Mouse (Mus musculus) ES-CJ7 (cell line): Measurements from ENCODE around the gene Snx9.

Source experiments
- DNase-seq: peaks from one replicate; pipeline ENCODE4 v3.0.0; 2011; ENCODE audit warnings: low read depth, low spot score

The Snx9 gene

DNA sequence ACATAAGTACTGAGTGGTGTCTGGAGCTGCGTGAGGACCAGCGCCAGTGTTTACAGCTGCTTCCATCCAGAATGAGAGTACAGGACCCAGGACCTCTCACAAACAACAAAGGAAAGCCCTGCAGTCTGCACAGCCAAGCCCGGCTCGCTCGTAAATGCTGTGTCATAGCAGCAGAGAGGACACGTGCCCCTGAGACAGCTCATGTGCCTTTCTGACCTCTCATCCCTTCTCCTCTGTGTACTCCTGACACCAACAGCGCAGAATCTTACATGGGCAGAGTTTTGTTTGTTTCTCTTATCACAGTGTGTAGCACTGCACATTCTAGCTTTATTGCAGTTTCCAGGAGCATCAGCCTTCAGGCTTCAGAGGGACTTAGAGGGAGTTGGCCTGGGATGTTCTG lies 85.6 kb downstream of the Snx9 start:
- DNase-seq = no peak

DNA sequence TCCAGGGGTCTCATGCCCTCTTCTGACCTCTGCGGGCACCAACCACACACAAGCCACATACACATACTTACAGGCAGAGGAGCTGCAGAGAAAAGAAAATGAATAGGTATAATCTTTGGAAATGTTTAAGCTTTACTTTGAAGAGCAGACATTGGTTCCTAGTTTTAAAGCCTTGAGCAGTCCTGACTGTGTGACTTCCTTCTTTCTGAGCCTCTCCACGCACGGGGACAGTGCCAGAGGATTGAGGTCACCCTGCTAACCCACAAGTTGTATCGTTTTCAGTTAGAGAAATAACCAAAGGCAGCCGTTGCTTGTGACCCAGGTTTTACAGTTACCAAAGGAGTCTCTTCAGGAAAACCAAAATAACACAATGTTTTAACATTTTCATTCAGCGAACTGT lies 87.9 kb downstream of the Snx9 start:
- no peak for DNase-seq

DNA sequence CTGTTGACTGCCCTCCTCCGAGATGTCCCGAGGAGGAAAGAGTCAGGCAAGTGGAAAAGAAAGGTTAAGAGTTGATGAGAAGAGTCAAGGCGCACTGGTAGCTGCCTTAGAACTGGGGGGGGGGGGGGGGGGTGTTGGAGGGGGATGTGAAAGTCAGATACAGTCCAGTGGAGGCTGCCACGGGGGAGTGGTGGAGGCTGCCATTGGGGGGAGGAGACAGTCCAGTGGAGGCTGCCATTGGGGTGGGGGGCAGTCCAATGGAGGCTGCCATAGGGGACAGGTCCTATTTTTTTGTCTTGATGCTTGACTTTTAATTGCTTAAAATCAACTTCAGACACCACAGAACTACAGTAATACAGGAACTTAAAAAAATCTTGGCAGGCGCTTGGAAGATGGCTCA lies 91.0 kb downstream of the Snx9 start:
- DNase-seq = no peak

DNA sequence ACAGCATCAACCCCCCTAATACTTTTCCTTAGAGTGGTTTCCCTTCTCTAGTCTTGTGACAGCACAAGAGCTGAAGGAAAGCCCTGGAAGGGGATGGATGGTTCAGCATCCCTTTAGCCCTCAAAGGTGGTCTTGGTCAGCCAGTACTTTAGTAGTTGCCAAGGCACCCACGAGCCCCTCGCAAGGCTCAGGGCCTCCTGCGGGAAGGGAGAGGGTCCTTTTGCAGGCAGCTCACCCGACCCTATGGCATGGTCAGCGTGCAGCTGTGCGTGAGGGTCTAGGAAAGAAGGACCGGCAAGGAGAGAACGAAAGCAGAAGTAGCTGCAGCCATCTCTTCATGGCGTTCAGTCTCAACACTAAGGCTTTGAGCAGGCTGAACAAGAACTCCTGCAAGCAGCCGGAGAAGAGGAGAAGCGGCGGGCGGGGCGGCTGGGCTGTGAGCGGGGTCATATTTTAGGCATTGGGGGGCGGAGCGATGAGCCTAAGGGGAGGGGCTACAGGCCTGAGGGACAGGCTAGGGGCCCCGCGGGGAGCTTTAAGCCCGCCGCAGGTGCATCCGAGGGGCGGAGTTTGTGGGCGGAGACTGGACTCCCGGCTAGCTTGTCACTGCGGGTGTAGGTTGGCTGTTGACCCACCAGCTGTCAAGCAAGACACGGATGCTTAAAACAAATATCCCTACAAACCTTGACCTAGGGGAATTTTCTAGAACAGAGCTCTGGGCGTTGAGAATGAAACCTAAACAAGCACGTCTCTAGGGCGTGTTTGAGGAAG lies 93.6 kb downstream of the Snx9 start:
- DNase-seq = peak; percentile 80

DNA sequence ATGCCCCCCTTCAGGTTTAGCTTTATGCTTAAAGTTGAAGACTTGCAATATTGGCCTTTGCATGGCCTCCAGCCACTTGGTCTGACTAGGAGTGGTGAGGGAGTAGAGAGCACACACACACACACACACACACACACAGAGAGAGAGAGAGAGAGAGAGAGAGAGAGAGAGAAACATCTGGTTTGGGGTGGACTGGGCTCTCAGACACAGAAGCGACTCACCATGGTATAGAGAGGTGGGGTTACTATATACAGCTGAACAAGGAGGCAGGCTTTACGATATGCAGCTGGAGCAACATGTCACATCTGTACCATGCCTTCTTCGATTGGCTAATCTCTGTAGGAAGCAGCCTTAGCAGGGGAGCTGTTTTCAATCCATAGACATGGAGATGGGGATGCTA lies 94.6 kb downstream of the Snx9 start:
- DNase-seq = no peak

DNA sequence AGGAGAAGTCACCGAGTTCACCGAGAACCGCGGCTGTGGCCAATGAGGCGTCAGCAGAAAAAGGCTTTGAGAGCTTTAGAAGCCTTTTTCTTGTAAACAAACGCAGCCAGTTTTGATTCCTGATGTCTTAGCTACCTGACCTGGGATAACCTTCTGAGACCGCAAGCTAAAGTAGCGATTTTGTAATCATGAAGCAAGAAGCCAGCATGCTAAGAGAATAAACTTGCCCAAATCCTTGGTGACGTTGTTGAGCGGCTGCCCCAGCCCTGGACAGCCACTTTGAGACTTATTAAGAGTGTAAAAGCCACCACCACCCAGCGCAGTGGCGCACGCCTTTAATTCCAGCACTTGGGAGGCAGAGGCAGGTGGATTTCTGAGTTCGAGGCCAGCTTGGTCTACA lies 95.1 kb downstream of the Snx9 start:
- DNase-seq = no peak

DNA sequence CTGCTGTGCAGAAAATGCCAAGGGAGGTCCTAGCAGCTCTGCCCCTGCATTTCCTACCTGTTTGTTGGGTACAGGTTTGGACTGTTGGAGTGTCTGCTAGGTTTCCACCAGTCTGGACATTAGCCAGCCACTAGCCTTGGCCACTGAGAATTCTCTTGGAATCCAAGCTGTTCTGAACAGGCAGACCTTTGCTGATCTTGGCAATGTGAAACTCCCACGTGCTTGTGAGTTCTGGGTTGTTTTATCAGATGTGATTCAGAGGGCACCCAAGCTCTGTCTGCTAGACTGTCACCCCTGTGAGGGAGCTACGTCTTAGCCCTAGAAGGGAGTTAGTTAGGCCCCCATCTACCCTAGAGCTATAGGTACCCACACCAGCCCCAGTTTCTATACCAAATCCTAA lies 96.3 kb downstream of the Snx9 start:
- no peak for DNase-seq

DNA sequence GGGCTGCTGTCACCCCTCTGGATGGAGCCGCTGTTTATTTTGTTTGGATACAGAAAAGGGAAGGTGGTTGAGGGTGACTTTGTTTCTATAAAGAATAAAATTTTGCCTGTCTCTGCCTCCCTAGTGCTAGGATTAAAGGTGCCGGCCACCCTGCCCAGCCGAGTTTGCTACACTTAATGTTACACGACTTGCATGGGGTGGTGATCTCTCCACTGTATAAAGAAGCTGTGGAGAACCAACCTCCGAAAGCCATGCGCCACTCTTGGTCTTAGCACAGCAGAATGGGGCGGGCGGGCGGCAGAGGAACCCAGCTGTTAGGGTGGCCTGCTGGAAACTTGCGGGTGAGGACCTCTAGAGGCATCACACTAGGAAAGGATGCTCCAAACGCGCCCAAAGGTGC lies 98.7 kb downstream of the Snx9 start:
- DNase-seq = no peak

DNA sequence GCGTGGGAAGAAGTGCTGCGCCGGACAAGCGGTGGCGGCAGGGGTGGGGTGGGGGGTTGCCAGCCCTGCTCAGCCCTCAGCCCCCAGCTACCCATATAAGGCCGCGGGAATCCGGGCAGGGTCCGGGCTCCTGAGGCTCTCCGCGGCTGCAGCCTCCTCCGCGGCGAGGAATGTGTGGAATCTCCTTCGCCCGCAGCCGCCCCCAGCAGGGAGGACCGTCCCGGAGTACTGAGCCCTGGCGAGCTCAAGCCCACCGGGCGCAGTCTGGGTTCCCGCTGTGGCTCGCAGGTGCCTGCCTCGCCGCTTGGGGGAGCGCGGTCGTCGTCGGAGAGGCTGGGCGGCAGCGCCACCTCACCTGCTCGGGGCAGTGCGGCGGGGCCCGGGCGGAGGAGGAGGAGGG lies 99.7 kb downstream of the Snx9 start:
- DNase-seq = peak; percentile 79

DNA sequence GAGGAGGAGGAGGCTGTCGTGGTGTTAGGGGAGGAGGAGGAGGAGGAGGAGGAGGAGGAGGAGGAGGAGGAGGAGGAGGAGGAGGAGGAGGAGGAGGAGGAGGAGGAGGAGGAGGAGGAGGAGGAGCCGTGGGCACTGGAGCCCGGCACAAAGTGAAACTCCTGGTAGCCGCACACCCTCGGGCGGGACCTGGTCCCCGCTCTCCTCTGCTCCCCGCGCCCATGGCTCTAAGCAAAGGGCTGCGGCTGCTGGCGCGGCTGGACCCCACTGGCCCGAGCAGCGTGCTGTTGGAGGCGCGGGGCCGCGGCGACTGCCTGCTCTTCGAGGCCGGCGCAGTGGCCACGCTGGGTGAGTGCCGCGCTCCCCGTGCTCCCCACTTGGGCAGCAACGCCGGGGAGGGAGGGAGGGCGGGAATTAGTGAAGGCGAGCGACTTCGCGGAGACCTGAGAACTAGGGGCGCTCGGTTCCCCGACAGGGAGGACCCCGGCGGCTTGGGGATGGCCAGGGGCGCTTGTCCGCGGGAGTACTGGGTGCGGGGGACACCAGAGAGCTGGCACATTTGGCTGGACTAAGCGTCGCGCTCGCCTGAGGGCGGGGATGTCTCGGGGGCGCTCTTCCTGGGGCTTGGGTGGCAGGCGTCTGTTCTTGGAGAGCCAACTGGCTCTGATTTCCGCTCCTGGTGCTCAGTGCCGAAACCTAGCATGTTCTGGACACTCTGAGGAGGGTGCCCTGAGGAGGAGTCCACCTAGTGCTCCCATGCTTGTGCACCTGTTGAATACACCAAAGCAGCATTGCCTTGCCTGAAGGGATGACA lies 100.3 kb downstream of the Snx9 start, which contains the start of gene Synj2:
Gene Synj2 (plus strand): TSS at position 51 of the 814 bp plus-strand sequence.
- DNase-seq = no peak

DNA sequence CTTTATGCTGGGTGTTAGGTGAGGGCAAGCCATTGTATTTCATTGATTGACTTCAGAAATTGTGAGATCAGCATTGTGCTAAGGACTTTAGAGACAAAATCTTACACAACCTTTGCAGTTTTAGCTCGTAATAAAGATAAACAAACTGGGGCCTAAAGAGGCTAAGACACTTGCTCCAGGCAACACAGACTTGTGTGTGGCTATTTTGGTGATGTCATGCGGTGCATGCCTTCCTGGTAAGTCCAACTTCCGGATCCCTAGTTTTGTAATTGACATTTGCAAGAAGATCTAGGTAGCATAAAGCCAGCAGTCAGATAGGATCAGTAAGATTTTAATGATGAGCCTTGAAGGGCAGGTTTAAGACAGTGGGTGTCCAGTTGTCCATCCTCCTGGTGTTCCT lies 101.0 kb downstream of the Snx9 start:
- no peak for DNase-seq

DNA sequence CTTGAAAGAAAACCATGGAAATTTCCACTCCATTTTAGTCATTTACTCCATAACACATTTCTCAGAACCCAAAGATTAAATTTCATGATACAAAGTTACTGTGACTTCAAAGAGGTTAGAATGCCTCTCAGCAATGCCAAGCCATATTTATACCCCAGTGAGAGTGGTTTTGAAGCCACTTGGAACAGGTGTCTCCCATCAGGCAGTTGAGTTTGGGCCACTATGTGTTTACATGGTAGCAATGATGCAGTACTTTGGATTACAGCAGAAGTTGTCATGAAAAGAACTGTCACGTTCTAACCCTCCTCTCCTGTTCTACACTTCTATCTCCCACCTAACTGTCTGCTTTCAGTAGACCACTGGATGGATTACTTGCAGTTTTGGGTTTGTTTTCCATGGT lies 101.9 kb downstream of the Snx9 start:
- no peak for DNase-seq

DNA sequence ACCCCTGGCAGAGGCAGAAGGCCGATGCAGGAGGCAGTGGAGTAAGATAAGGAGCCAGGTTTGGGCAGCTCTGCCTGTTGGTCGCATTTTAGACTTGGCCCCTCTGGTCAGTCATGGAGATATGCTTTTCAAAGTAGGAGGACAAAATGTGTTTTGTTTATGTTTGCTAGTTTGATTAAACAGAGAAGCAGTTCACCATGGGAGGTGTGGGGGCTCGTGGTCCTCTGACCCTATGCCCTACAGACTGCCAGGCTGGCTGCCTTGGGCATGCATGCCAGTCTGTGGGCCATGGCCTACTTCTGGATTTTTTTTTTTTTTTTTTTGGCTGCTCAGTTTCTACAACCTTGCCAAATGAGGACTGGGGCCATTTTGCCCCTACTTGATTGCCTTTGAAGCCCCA lies 105.9 kb downstream of the Snx9 start:
- no peak for DNase-seq

DNA sequence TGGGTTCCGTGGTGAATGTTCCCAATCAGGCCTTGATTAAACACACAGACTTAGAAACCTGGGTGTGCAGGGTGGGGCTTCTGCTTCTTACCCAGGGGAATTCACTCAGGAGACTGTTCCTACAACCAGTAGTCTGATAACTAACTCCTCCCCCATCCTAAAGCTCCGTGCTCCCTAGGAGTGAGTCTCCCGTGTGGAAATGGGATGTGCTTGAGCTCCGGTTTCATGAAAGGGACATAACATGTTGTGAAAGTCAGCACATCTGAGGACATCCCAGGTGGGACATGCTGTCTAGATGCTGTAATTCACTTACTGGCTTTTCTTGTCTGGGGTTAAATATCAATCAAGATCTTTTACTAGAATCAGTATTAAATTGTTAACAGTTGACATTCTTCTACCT lies 111.3 kb downstream of the Snx9 start:
- DNase-seq = no peak

DNA sequence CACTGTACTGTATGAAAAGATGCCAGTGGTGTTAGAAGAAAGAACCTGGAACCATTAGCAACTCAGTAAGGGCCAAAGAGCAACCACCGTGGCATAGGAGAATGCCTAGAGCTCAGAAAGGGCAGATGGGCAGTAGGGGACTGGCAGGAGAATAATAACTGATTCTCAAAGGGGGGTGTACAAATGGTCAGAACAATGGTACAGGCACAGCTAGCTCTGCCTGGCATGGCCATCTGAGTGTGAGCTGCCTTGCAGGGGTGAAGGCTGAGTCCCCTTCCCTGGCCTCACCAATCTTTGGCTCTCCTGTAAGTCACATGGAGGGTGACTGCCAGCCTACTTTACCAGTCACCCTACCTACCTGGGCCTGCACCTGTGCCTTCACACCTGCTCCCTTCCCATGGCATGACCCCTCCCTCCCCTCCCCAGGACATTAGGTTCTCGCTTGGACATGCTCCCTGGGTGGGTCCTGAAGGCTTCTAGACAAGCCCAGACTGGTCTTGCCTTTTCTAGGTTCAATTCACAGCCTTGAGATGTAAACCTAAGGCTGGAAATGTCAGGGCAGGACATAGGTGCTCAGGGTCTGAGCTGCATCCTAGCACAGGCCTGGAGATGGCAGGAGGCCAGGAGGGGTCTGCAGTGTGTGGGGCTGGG lies 115.3 kb downstream of the Snx9 start:
- DNase-seq = no peak

DNA sequence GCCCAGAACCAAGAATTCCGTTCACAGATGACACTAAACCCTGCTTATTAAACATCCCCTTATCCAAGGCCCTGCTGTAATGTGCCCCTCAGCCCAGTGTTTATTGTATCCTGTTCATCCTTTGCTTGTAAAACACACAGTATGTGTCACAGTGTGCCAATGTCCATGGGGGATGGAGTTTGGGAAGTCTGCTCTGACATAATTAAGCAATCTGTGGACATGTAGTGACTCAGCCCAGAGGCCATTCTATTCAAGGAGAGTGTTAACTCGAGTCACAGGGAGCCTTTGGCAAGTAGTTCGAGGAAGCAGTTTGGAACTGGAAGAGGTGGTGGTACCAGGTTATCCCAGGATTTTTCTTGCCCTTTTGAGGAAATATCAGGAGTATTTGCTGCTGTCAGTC lies 116.0 kb downstream of the Snx9 start:
- no peak for DNase-seq

DNA sequence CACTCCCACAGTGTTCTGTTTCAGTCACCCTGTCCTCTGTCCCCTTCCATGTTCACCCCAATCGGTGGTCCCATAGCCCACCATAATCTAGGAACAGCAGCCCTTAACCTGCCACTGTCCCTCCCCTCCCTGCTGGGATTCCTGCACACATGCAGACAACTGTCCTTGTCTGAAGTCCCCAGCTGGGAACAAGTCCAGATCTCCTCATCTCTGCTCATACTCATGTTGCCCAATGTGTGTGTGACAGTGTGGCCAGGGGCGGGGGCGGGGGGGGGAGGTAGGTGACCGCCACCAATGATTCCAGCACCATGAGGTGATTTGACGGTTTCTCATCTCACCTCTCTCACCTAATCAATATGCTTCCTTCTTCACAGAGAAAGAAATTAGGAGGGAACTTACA lies 117.1 kb downstream of the Snx9 start:
- no peak for DNase-seq

DNA sequence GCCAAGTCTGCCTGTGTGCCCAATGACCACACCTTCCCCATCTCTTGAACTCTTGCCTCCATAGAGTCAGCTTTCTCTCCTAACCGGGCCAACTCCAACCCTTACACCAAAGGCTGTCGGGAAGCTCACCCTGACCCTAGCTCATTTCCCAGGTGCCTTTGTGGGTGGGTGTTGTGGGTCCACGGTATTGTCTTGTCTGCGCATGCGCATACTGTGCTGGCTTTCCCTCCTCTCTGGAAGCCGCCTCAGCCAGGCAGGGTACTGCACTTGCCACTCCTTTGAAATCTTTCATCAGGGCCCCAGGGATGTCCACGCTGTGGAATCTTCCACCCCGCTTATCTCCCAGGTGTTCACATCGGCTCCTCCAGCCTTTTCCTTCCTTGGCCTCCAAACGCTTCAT lies 117.5 kb downstream of the Snx9 start:
- peak; percentile 54 for DNase-seq

DNA sequence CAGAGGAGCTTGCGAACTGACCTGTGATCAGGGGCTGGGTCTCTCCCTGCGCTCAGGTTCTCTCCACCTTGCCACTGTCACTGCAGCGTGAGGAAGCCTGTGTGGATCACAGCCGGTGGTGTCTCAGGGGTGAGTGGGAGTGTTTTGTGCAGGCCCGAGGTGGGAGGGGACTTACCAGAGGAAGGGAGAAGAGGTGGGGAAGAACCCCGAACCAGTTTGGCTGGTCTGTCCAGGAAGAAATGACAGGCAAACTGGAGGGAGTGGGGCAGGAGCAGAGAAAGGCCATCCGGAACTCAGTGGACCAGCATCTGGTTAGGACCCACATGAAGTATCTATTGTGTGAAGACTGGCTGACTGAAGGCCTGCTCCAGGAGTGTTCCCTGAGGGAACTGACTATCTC lies 118.0 kb downstream of the Snx9 start:
- no peak for DNase-seq

DNA sequence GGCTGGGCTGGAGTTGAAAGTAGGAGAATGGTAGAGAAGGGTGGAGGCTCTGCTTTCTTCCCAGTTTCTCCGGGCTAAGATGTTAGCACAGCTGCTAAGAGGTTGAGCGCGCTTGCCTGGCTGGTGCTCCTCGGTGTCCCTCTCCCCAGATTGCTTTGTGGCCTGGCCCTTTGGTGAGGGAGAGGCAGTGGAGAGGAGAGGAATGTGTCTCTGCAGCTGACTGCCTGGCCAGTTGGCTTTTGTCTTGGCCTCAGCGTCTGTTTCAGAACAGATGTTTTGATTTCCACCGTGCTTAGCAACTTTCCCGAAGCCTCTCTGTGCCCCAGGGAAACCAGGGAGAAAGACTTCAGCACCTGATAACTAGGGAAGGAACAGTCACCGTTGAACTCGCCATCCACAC lies 118.7 kb downstream of the Snx9 start:
- no peak for DNase-seq

DNA sequence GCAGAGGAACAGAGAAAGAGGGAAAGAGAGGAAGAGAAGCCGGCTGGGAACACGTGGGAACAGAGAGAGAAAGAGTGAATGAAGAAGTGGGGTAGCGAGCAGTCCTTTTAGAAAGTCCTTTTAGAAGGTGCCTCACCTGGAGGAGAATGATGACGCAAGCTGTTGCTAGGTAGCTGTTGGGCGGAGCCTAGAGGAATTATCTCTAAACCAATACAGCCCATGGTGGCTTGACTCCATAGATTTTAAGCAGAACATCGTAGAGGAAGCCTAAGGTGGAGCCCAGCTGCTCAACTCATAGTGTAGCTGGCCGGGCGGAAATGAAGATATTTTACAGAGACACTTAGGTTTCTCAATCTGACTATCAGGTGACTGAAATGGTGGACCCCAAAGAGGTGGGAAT lies 122.6 kb downstream of the Snx9 start:
- no peak for DNase-seq

DNA sequence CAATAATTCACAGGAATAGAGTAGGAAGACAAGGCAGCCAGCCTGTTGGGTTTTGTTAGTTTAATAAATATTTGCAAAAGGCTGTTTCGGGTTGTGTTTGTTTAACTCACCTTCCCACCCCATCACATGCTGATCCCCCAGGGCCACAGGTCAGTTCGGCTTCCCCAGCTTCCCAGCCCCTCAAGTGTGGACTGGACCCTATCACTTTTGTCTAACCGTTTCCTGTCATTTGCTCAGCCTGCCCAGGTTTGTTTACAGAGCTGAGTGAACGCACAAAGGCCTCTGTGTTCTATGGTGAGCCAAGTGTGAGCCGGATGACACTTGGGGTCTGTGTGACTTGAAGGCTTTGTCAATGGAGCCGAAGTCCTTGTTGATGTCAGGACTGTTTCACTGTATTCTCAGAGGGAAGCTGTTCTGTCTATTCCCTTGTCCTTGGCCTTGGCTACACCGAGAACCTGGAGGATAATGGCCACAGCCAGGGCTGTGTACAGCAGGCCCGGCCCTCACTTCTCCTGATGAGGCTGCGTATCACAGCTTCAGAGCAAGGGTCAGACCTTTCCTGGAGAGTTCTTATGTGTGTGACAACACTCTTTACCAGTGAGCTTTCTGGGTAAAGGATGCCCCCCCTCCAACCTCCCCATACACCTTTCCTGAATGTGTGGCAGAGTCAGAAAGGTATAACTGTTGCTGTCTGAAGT lies 124.1 kb downstream of the Snx9 start:
- DNase-seq = no peak
